Mouse (Mus musculus): ENCODE data around the gene Lcn8.

DNA sequence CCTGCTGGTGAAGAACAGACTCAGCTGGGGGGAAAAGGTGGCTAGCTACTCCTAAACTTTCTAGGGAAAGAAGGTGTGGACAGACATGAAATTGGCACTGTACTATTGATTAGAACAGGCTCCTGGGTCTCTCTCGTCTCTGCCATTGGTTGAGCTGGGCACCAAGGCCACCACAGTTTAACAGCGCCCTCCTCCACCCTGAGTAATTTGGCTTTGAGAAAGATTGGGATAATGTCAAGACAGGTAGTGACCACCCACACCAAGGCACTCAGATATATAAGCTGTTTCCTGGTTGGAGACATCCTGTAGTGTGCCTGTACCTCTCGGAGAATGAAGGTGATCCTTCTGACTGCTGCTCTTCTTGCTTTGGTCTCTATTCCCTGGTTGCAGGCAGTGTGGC is 23.6 kb downstream of the Lcn8 start, which contains the start of gene Lcn6:
- TF ChIP-seq CTCF (conservative IDR thresholded peaks at IDR 0.05; ENCODE audit: low read length) (no peak), NANOG (IDR thresholded peaks at IDR 0.05; ENCODE audit: borderline replicate concordance, low read length) (no peak), POU5F1 (IDR thresholded peaks at IDR 0.05; ENCODE audit: borderline replicate concordance, low read length) (no peak)
